Mouse (Mus musculus): ENCODE measurements at regions not wholly inside any gene's neighbourhood (a gene's known extent, or its start where the extent isn't known, plus 50 kb on each side); places are given as distances from the start of the nearest gene placed in this dataset.
A peak's percentile ranks its signal among the peaks of the same experiment; 100 is the strongest.

DNA sequence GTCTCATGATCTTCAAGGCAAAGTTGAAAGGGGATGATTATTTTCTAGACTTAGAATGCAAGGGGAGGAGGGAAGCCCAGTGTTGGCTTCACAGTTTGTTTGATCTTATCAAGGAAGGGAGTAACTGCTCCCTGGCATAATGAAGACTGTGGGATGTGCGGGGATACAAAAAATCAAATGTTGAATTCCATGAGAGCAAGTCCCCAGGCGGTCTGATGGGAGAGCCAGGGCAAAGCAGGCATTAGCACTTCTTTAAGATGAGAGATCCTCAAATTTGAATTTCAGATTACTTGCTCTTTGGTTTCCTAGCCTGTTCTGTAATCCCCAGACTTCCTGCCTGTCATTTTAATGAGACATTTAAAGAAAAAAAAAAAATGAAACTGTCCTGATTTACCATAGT is 525.6 kb upstream of the Man1a start:
- no peak for DNase-seq (ENCODE audit: low spot score)

DNA sequence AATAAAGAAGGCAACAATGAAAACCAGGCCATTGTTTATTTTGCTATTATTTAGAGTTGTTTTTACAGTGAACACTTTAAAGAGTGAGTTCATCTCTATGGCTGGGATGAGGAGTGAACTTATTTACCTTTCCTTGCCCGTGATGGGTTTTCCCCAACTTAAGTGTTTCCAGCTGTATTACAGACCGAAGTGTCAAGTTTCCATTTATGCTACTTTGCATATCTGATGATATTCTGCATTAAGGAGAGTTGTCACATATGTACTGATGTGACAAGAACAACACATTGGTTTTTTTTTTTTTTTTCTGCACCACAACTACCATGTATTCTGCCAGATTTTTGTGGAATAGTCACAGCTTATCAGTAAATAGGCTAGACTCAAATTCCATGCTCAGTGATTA is 518.7 kb upstream of the Man1a start:
- DNase-seq (ENCODE audit: low spot score), result no peak

DNA sequence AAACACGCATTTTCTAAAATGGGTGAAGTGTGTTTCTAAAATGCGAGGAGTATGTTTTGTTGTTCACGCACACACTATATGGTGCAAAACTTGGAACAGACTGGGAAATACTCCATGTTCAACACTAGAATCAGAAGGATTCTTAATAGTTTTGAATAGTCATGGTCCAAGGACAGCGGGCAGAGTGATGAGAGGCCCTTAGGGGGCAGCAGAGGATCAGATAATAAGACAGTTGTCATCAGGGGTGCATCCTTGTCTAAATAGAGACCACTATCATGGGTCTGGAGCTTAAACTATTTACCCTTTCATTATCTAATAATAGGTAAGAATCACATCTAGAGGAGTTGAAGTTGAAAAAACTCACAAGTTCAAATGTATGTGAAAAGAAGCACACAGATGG is 482.2 kb upstream of the Man1a start:
- DNase-seq (ENCODE audit: low spot score), result no peak

DNA sequence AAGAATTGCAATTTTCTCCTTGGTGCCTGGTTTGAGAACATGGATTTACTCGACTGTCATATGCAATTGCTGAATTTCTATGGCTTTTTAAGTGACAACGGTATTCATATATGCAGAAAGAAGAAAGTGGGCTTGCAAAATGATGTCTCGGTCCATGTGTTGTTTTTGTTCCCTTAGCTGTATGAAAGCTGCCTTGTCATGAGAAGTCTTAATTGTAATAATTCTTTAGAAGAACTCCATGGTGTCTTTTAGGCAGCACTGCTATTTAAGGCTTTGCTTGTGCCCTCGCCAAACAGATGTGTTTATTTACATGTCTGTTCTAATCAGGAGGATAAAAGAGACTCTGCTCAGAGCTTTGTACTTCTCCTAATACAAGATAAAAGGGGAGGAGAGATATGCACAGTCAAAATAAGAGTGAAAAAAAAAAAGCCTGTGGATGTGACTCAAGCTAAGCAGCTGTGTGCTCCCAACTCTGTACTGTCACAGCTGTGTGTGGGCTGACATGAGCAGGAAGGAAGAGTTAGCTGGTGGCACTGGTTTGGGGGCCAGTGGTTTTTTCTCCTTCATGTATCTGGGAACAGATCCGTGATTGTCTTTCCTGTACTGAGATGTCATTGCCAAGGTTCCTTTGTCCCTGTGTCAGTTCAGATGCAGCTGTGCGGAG is 475.5 kb upstream of the Man1a start:
- DNase-seq (ENCODE audit: low spot score), result peak; percentile 10

DNA sequence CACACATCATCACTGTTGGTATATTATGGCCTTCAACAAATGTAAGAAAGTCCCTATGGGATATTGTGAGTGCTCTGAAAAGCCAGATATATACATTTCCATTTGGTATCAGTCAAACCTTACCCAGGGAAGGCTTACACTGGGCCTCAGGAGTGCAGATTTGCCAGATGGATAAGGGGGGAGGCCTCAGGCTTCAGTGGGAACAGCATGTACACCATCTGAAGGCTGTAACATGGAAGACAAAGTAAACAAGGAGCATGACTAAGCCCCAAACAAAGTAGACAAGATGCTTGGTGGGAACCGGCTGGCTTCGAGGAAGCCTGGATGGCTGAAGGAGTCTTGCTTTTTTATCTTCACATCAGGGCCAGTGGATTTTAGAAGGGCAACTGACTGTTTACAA is 474.3 kb upstream of the Man1a start:
- no peak for DNase-seq (ENCODE audit: low spot score)

DNA sequence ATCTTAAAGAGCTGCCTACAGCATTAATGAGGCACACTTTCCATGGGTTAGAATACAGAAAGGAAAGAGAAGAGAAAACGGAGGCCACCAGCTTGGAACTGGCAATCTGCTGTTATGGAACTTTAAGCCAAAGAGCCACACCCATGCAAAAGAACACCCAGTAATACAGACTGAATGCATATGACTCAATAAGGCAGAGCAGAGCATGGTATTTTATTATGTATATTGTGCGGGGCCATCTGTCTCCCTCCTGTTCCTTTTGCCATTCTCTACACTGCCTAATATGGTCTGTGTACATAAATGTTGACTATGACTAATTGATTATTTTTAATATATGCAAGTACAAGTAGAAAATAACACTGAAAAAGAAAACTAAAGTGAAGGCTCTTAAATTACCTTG is 472.6 kb upstream of the Man1a start:
- DNase-seq (ENCODE audit: low spot score), result no peak

DNA sequence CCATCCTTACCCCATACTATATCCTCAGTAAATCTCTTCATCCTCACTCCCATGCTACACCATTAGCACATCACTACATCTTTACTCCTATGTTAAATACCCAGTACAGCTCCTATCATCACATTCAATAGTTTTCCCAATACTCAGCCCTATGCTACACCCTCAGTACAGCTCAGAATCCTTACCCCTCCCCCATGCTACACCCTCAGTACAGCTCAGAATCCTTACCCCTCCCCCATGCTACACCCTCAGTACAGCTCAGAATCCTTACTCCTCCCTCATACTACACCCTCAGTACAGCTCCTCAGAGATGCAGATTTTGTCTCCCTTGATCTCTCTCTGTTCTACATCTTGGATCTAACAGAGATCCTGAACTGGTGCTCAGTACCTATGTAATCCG is 472.1 kb upstream of the Man1a start:
- no peak for DNase-seq (ENCODE audit: low spot score)

DNA sequence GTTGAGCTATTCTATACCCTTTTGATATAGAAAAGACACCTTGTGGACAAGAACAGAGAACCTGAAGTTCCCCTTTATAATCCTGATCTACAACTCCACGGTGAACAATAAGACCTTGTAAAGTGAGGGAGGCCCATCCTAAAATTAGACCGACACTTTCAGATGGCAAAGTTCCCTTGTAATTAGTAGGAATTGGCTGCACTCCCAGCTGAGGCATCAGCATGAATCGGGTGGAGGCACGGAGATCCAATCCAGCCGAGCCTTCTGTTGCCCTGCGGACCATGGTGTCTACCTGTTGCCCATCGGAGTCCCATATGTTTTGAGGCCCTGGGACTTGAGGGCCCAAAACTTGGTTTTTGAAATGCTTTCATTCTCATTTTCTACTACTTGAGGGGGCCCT is 456.2 kb upstream of the Man1a start:
- DNase-seq (ENCODE audit: low spot score), result no peak

DNA sequence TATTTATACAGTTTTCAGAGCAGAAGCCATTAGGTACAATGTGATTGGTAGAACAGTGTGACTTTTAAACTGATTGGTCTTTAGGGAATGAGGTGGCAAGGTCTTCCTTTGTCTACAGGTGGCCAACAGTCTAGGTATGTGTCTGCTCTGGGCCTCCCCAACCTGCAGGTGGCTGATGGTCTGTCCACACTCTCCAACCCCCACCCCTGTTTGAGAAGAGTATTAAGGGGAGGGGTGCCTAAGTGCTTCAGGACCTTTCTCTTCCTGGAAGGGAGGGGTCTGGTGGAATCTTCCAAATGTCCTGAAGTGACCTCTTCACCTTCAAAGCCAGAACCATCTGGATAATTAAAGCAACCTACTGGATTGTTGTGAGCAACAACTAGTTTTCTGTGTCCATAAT is 434.4 kb upstream of the Man1a start:
- no peak for DNase-seq (ENCODE audit: low spot score)

DNA sequence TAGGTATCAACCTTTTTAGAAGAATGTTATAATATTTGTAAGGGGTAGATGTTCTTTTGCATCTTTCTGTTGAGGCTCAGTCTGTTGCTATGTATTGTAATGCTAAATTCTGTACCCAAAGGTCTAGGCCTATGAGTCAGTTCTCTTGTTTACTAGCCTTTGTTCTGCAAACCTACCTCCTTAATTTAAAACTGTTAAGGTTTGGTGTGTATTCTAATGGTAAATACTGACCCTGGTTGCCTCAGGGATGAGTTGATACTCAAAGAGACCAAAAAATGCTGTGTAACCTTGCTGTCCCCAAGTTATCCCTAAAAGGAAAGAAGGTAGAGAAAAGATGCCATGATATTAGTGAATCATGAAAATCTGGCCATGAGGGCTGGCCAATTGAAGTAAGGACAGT is 433.4 kb upstream of the Man1a start:
- DNase-seq (ENCODE audit: low spot score), result no peak
